Mouse (Mus musculus) CH12.LX (cell line): ENCODE results near the gene Map3k9. TPM values are rescaled to one million over a fixed set of nuclear protein-coding genes. Genes with fewer than 3 reads are reported as not detected.

ENCODE experiments used
- DNase-seq: peaks from one replicate; pipeline ENCODE4 v3.0.0-alpha.2; 2013; ENCODE audit errors: extremely low read depth
- H3K27ac ChIP-seq: 2 replicates; pipeline ENCODE4 v1.5.1; 2012; ENCODE audit warnings: low read depth, mild to moderate bottlenecking, control low read depth, moderate library complexity; ENCODE audit not compliant: insufficient read depth
- H3K27me3 ChIP-seq: replicated peaks from 2 replicates; pipeline ENCODE3; 2012; ENCODE audit warnings: inconsistent platforms
- H3K36me3 ChIP-seq, 2 experiments: replicated peaks in 1 of 2; 2 replicates each; pipeline versions ENCODE3 to v1.6.1; 2012; ENCODE audit warnings: inconsistent platforms in 1 of 2, low read length in 1 of 2, mild to moderate bottlenecking in 1 of 2, mixed read lengths in 1 of 2, moderate library complexity in 1 of 2; ENCODE audit not compliant: control insufficient read depth in 1 of 2, insufficient read depth in 1 of 2
- H3K4me1 ChIP-seq, 2 experiments: 2 replicates each; pipeline ENCODE4 v1.6.1; 2012; ENCODE audit warnings: inconsistent platforms in 1 of 2, moderate library complexity in 1 of 2; ENCODE audit not compliant: insufficient read depth in 2 of 2, control insufficient read depth in 1 of 2
- H3K4me2 ChIP-seq: 2 replicates; pipeline ENCODE4 v1.6.1; 2012; ENCODE audit warnings: low read depth, mild to moderate bottlenecking, control low read depth; ENCODE audit not compliant: poor library complexity, insufficient read depth, severe bottlenecking
- H3K4me3 ChIP-seq, 3 experiments: fragments of 150-350 bp in 1 of 3; sonication (generic) in 1 of 3; replicated peaks in 1 of 3; 2 replicates each; pipeline versions ENCODE3 to v1.5.1; 2011 to 2012; ENCODE audit warnings: low read depth in 2 of 3, low read length in 2 of 3, mild to moderate bottlenecking in 2 of 3, moderate library complexity in 2 of 3, control low read depth in 1 of 3, improper control_type of control experiment in 1 of 3, inconsistent platforms in 1 of 3, mixed read lengths in 1 of 3; ENCODE audit not compliant: poor library complexity in 1 of 3
- H3K79me2 ChIP-seq: replicated peaks from 2 replicates; pipeline ENCODE4 v1.6.1; 2012; ENCODE audit warnings: mild to moderate bottlenecking, moderate library complexity; ENCODE audit not compliant: control insufficient read depth, poor library complexity, insufficient read depth, severe bottlenecking; ENCODE audit errors: extremely low read depth
- H3K9ac ChIP-seq: 2 replicates; pipeline ENCODE4 v1.6.1; 2012; ENCODE audit warnings: low read depth, mild to moderate bottlenecking, control low read depth, moderate library complexity; ENCODE audit not compliant: insufficient read depth
- H3K9me3 ChIP-seq: replicated peaks from 2 replicates; pipeline ENCODE3; 2012; ENCODE audit warnings: low read length, inconsistent platforms, mixed read lengths
- BHLHE40 ChIP-seq: IDR thresholded peaks from 2 replicates; pipeline ENCODE4 v1.6.1; 2011; ENCODE audit warnings: mild to moderate bottlenecking, low read depth, low read length, improper control_type of control experiment
- CHD2 ChIP-seq: IDR thresholded peaks from 2 replicates; pipeline ENCODE4 v1.6.1; 2011; ENCODE audit warnings: low read length, improper control_type of control experiment
- CTCF ChIP-seq, 2 experiments: IDR thresholded peaks in 1 of 2; conservative IDR thresholded peaks in 1 of 2; 2 replicates each; pipeline ENCODE4 v1.5.1; 2011 to 2012; ENCODE audit warnings: low read depth in 2 of 2, low read length in 2 of 2, improper control_type of control experiment in 1 of 2, inconsistent platforms in 1 of 2, mild to moderate bottlenecking in 1 of 2, moderate library complexity in 1 of 2
- E2F4 ChIP-seq: IDR thresholded peaks from 2 replicates; pipeline ENCODE4 v1.6.1; 2011; ENCODE audit warnings: low read depth, low read length, improper control_type of control experiment; ENCODE audit not compliant: insufficient replicate concordance
- ELF1 ChIP-seq: IDR thresholded peaks from 2 replicates; pipeline ENCODE4 v1.6.1; 2014; ENCODE audit warnings: low read depth, mild to moderate bottlenecking, inconsistent platforms, low read length, improper control_type of control experiment
- ETS1 ChIP-seq: conservative IDR thresholded peaks from 2 replicates; pipeline ENCODE4 v1.6.1; 2012; ENCODE audit warnings: low read depth, mild to moderate bottlenecking, inconsistent platforms, low read length, improper control_type of control experiment, moderate library complexity
- IRF4 ChIP-seq: IDR thresholded peaks from 2 replicates; pipeline ENCODE4 v1.6.1; 2014; ENCODE audit warnings: low read depth, mild to moderate bottlenecking, inconsistent platforms, low read length, improper control_type of control experiment
- MAFK ChIP-seq: IDR thresholded peaks from 2 replicates; pipeline ENCODE4 v1.6.1; 2011; ENCODE audit warnings: low read length, improper control_type of control experiment; ENCODE audit not compliant: insufficient replicate concordance
- MAX ChIP-seq: IDR thresholded peaks from 2 replicates; pipeline ENCODE4 v1.6.1; 2011; ENCODE audit warnings: low read length, improper control_type of control experiment
- MAZ ChIP-seq: IDR thresholded peaks from 2 replicates; pipeline ENCODE4 v1.6.1; 2012; ENCODE audit warnings: low read depth, mild to moderate bottlenecking, inconsistent platforms, low read length, improper control_type of control experiment, moderate library complexity
- MYC ChIP-seq: IDR thresholded peaks from 2 replicates; pipeline ENCODE4 v1.6.1; 2011; ENCODE audit warnings: low read depth, mild to moderate bottlenecking, improper control_type of control experiment, low read length
- NRF1 ChIP-seq: IDR thresholded peaks from 2 replicates; pipeline ENCODE4 v1.6.1; 2014; ENCODE audit warnings: low read depth, mild to moderate bottlenecking, inconsistent platforms, low read length, improper control_type of control experiment, moderate library complexity
- POLR2AphosphoS2 ChIP-seq: IDR thresholded peaks from 2 replicates; pipeline ENCODE4 v1.6.1; 2011; ENCODE audit warnings: low read depth, low read length, improper control_type of control experiment
- UBTF ChIP-seq: IDR thresholded peaks from 2 replicates; pipeline ENCODE4 v1.6.1; 2012; ENCODE audit warnings: low read depth, mild to moderate bottlenecking, inconsistent platforms, low read length, improper control_type of control experiment, moderate library complexity
- USF1 ChIP-seq: IDR thresholded peaks from 2 replicates; pipeline ENCODE4 v1.6.1; 2014; ENCODE audit warnings: low read depth, mild to moderate bottlenecking, inconsistent platforms, low read length, improper control_type of control experiment
- USF2 ChIP-seq: conservative IDR thresholded peaks from 2 replicates; pipeline ENCODE4 v1.6.1; 2011; ENCODE audit warnings: low read depth, low read length, improper control_type of control experiment
- ZKSCAN1 ChIP-seq: IDR thresholded peaks from 2 replicates; pipeline ENCODE4 v1.6.1; 2012; ENCODE audit warnings: low read depth, inconsistent platforms, low read length, improper control_type of control experiment, borderline replicate concordance
- ZNF384 ChIP-seq: IDR thresholded peaks from 2 replicates; pipeline ENCODE4 v1.6.1; 2012; ENCODE audit warnings: low read depth, low read length, improper control_type of control experiment, inconsistent platforms
- dilution Hi-C: fragments of 300-500 bp; cut with MboI; formaldehyde crosslinking; loops from 2 replicates; pipeline ENCODE4 v1.14.3; 2020; ENCODE audit warnings: low sequenced_read_pairs; ENCODE audit not compliant: extremely low pct_unique_long_range_greater_than_20kb, extremely low pct_ligation_motif_present
- in situ Hi-C: fragments of 300-500 bp; cut with MboI; formaldehyde crosslinking; loops from 3 replicates; pipeline ENCODE4 v1.14.3; 2019; ENCODE audit warnings: low sequenced_read_pairs, low pct_ligation_motif_present, low pct_unique_long_range_greater_than_20kb, mixed read lengths
- polyA plus RNA-seq: library from polyadenylated mRNA; unstranded; fragments of >175 nt; gene quantifications from 2 replicates; pipeline ENCODE4 v1.2.1, GENCODE M21; 2012; ENCODE audit warnings: low read depth; ENCODE audit not compliant: insufficient read length
- total RNA-seq, 2 experiments: library from RNA; depleted of rRNA; stranded (reverse); fragments of 300-350 nt in 1 of 2; fragments of >200 nt in 1 of 2; gene quantifications; 2 replicates each; pipeline ENCODE4 v1.2.3; 2012 to 2014

Map3k9 gene
- total and polyA plus RNA-seq, 3 experiments, result 0.13 to 0.38 TPM; not detected in 1

GRCm38 (mm10) chr12:81774186-81774585 is 6.8 kb downstream of the Map3k9 start:
- H3K4me3 ChIP-seq, result no peak overlapping the region
- peaks cover 14% of the 10 kb centered on the region for H3K27me3 ChIP-seq
- no peak for DNase-seq
- H3K4me1 ChIP-seq, result peaks cover 0 to 2% of the 10 kb centered on the region in 2 experiments; a peak in 1 of 4 replicates
- dilution Hi-C loops, result no loop called here
- H3K27ac ChIP-seq, result no peak overlapping the region
- no peaks in the 10 kb centered on the region for H3K9me3 ChIP-seq
- no peak for TF ChIP-seq USF2
- no peak for TF ChIP-seq MAZ
- no peak for TF ChIP-seq MYC
- no peak for TF ChIP-seq UBTF
- TF ChIP-seq ETS1, result no peak
- no peak for TF ChIP-seq ZNF384
- no peak for TF ChIP-seq CTCF (conservative IDR thresholded peaks at IDR 0.05 in 1 of 2, IDR thresholded peaks at IDR 0.05 in 1 of 2; ENCODE audit: low read depth in 2 of 2, low read length in 2 of 2)
- TF ChIP-seq CHD2, result no peak
- TF ChIP-seq IRF4, result no peak
- TF ChIP-seq ZKSCAN1, result no peak
- no peak for TF ChIP-seq MAX
- no peak for TF ChIP-seq POLR2AphosphoS2
- no peak for TF ChIP-seq MAFK
- TF ChIP-seq USF1, result no peak
- no peak for TF ChIP-seq E2F4
- TF ChIP-seq ELF1, result no peak
- in situ Hi-C loops, result no loop called here
- H3K4me2 ChIP-seq, result no peak overlapping the region
- no peaks in the 10 kb centered on the region for H3K79me2 ChIP-seq
- H3K36me3 ChIP-seq, result no peaks in the 10 kb centered on the region
- no peak overlapping the region for H3K9ac ChIP-seq

GRCm38 (mm10) chr12:81769458-81769857 is 11.5 kb downstream of the Map3k9 start:
- no peak for TF ChIP-seq CHD2
- TF ChIP-seq NRF1, result no peak
- TF ChIP-seq BHLHE40, result no peak
- in situ Hi-C loops, result no loop called here

More at GRCm38 (mm10) chr12:81769458-81769857, 11.5 kb downstream of the Map3k9 start:
- H3K9ac ChIP-seq, result no peak overlapping the region
- H3K4me2 ChIP-seq, result no peak overlapping the region
- H3K9me3 ChIP-seq, result no peaks in the 10 kb centered on the region
- dilution Hi-C loops, result no loop called here
- no peaks in the 10 kb centered on the region for H3K79me2 ChIP-seq
- peaks cover 3 to 4% of the 10 kb centered on the region in 2 experiments for H3K4me1 ChIP-seq
- H3K27ac ChIP-seq, result no peak overlapping the region
- DNase-seq, result no peak
- no peak overlapping the region for H3K4me3 ChIP-seq
- no peaks in the 10 kb centered on the region for H3K27me3 ChIP-seq
- no peaks in the 10 kb centered on the region for H3K36me3 ChIP-seq
